Mouse (Mus musculus) heart, embryonic 16.5 days (tissue): ENCODE measurements around the gene Cst13. TPM values are rescaled to one million over a fixed set of nuclear protein-coding genes. Genes with fewer than 3 reads are reported as not detected.

Source experiments
- ATAC-seq: fragments of 200-750 bp; cut with Nextera tagmentation; replicated peaks from 2 replicates; pipeline ENCODE4 v1.8.0; 2017; ENCODE audit warnings: moderate number of reproducible peaks; ENCODE audit not compliant: insufficient read depth, low FRiP score; ENCODE audit errors: extremely low read depth
- H3K27ac ChIP-seq: fragments of 300-500 bp; sonication (generic); 2 replicates; pipeline ENCODE4 v1.5.1; 2014; ENCODE audit warnings: mild to moderate bottlenecking, low read length, control low read depth, moderate library complexity
- H3K27me3 ChIP-seq: fragments of 300-500 bp; sonication (generic); 2 replicates; pipeline ENCODE4 v1.6.1; 2014; ENCODE audit warnings: low read length, mixed read lengths; ENCODE audit not compliant: control insufficient read depth, insufficient read depth
- H3K36me3 ChIP-seq: fragments of 300-500 bp; sonication (generic); 2 replicates; pipeline ENCODE4 v1.6.1; 2014; ENCODE audit not compliant: control insufficient read depth, insufficient read depth
- H3K4me1 ChIP-seq: fragments of 300-500 bp; sonication (generic); 2 replicates; pipeline ENCODE4 v1.6.1; 2014; ENCODE audit warnings: low read length, mixed read lengths; ENCODE audit not compliant: control insufficient read depth, insufficient read depth
- H3K4me2 ChIP-seq: fragments of 300-500 bp; sonication (generic); 2 replicates; pipeline ENCODE4 v1.6.1; 2014; ENCODE audit warnings: low read depth, mild to moderate bottlenecking, control low read depth, low read length
- H3K4me3 ChIP-seq: fragments of 300-500 bp; sonication (generic); 2 replicates; pipeline ENCODE4 v1.5.1; 2014; ENCODE audit warnings: mild to moderate bottlenecking, control low read depth, low read length
- H3K9ac ChIP-seq: fragments of 300-500 bp; sonication (generic); 2 replicates; pipeline ENCODE4 v1.6.1; 2014; ENCODE audit warnings: low read length, control low read depth
- H3K9me3 ChIP-seq: fragments of 300-500 bp; sonication (generic); replicated peaks from 2 replicates; pipeline ENCODE4 v1.6.1; 2016; ENCODE audit warnings: low read length; ENCODE audit not compliant: control insufficient read depth
- WGBS: fragments of 180-500 bp; shearing (Covaris S2); extraction: QIAGEN DNeasy Blood & Tissue Kit; methylation state at CpG from one replicate; pipeline ENCODE4 v1.1.7; 2014; 5-methylcytosine and 5-hydroxymethylcytosine counted together
- polyA plus RNA-seq: library from polyadenylated mRNA; unstranded; fragments of >200 nt; fragmentation: Nextera tagmentation; extraction: Ambion mirVana; gene quantifications from 2 replicates; pipeline ENCODE4 v1.2.1, GENCODE M21; 2015

Gene Cst13
- polyA plus RNA-seq, 1 experiment from 2014 or later, result not detected

- 57% methylated on average over 1 of the region's 1 CpGs for WGBS
- H3K36me3 ChIP-seq, result peaks cover 17% of the 10 kb centered on the region
- no peak for ATAC-seq
- H3K9me3 ChIP-seq, result no peaks in the 10 kb centered on the region
- H3K4me3 ChIP-seq, result no peak overlapping the region
- H3K27me3 ChIP-seq, result no peaks in the 10 kb centered on the region
- peaks cover 29% of the 10 kb centered on the region for H3K4me1 ChIP-seq
- no peak overlapping the region for H3K27ac ChIP-seq
- H3K4me2 ChIP-seq, result no peak overlapping the region
- no peak overlapping the region for H3K9ac ChIP-seq
Measured at GRCm38 (mm10) chr2:148868959-148869358, 49.1 kb downstream of the Cst13 start.

DNA sequence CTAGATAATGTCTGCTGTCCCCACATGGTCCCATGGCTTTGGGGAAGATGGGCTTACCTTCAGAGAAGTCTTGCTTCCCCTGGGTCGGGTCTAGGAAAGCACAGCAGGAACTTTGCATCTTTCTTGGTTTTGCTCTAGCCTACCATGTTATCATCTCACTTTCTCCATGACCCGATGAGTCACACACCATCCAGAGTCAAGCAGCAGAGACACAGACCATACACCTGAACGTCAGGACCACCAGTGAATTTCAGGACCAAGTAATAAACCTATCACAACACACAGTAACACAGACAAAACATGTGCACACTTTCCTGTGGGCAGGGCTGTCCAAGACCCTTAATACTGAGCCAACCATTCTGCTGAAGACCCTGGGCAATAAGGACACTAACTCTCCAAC lies 50.6 kb downstream of the Cst13 start:
- H3K9ac ChIP-seq, result no peak overlapping the region
- H3K36me3 ChIP-seq, result peaks cover 17% of the 10 kb centered on the region
- no peaks in the 10 kb centered on the region for H3K9me3 ChIP-seq
- WGBS, result 78% methylated on average over 3 of the region's 3 CpGs
- no peak overlapping the region for H3K4me2 ChIP-seq
- no peaks in the 10 kb centered on the region for H3K27me3 ChIP-seq
- peaks cover 24% of the 10 kb centered on the region for H3K4me1 ChIP-seq
- no peak for ATAC-seq
- H3K27ac ChIP-seq, result no peak overlapping the region
- no peak overlapping the region for H3K4me3 ChIP-seq

DNA sequence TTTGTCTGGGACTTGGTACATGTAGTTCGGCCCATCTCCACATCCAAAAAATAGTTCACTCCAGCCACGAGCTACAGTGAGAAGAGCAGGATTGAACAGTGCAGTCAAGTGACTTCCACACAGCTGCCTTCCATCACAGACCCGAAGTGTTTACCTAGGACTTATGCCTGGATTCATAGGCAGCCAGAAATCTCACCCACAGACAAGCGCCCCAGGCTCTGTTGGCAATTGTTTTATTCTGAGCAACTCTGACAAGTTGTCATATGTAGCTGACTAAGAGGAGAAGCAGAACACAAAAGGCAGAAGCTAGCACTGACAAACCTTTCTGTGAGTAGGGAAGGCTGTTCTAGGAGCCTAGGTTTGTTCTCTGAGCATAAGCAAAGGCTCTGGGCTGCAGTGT lies 53.0 kb downstream of the Cst13 start:
- H3K4me1 ChIP-seq, result peaks cover 40% of the 10 kb centered on the region
- no peak for ATAC-seq
- H3K4me2 ChIP-seq, result peak overlapping the region; percentile 89
- H3K4me3 ChIP-seq, result peak overlapping the region; percentile 90
- peaks cover 17% of the 10 kb centered on the region for H3K36me3 ChIP-seq
- peak overlapping the region; percentile 95 for H3K27ac ChIP-seq
- H3K9ac ChIP-seq, result peak overlapping the region; percentile 92
- H3K9me3 ChIP-seq, result no peaks in the 10 kb centered on the region
- WGBS, result 31% methylated on average over 4 of the region's 4 CpGs
- H3K27me3 ChIP-seq, result no peaks in the 10 kb centered on the region

GRCm38 (mm10) chr2:148874224-148874616 lies 54.3 kb downstream of the Cst13 start:
- Histone ChIP-seq H3K4me2 (peak overlapping the region; percentile 89), H3K4me1 (peaks cover 49% of the 10 kb centered on the region)

DNA sequence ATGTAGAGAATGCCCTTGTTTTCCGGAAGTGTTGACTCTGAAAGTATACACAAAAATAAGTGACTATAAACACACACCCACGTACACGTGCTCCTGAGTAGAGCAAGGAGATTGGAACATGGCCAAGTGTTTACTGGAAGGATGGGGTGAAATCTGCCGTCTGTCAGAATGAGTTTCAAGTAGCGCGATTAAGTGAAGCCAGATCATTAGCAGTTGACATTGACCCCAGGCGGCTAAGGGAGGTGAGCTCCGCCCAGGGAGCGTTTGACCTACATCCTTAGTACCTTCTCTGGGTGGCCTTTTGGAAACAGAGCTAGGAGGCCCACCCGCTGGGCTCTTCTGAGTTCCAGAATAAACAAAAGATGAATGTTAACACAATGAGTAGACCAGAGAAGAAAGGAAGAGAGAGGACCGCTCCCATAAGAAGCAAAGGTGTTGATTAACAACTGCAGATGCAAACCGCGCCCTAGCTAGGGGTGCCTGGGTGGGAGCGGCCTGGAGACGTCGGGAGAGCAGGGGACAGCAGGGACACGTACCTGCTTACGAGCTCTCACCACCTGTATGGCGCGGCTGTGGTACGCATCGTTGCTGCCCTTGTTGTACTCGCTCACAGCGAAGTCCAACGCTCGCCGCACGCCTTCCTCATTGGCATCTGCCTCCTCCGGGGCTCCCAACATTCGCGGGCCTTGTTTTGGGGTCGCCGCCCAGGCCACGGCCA lies 54.9 kb downstream of the Cst13 start:
- no peaks in the 10 kb centered on the region for H3K27me3 ChIP-seq
- WGBS, result under 1% methylated on average over 34 of the region's 34 CpGs
- H3K4me1 ChIP-seq, result peaks cover 52% of the 10 kb centered on the region
- H3K36me3 ChIP-seq, result peaks cover 17% of the 10 kb centered on the region
- H3K4me2 ChIP-seq, result peak overlapping the region; percentile 89
- peak overlapping the region; percentile 90 for H3K4me3 ChIP-seq
- peak overlapping the region; percentile 92 for H3K9ac ChIP-seq
- H3K9me3 ChIP-seq, result no peaks in the 10 kb centered on the region
- H3K27ac ChIP-seq, result peak overlapping the region; percentile 95
- ATAC-seq, result peak; percentile 42

More at GRCm38 (mm10) chr2:148874224-148874616, 54.3 kb downstream of the Cst13 start:
- Histone ChIP-seq H3K9ac (peak overlapping the region; percentile 92), H3K9me3 (no peaks in the 10 kb centered on the region), H3K27ac (peak overlapping the region; percentile 95), H3K4me3 (peak overlapping the region; percentile 90), H3K27me3 (no peaks in the 10 kb centered on the region), H3K36me3 (peaks cover 17% of the 10 kb centered on the region)
- WGBS, result 21% methylated on average over 3 of the region's 3 CpGs
- ATAC-seq, result no peak

DNA sequence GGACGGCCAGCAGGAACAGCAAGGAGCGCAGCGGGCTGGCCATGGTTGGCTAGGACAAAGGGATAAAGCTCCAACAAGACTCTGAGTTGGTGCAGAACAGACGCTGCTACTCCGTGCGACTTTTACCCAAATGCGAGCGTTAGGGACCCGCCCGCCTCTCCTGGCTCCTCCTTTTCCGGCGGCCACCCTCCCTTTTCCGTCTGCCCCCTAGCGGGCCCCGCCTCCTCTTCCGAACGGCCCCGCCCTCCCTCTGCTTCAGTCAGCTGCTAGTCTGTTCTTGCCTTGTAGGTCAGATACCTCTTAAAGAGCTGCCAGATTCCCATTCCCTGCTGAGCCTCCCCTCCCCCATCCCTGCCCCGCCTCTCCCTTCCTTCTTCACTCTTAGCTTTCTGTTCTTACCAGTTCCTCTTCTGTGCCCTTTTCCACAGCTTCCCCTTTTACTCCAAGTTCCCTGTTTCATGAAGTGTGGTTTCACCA lies 55.5 kb downstream of the Cst13 start, which contains the start of gene Cst3:
TSS of gene Cst3 (minus strand) at position 358 of the 477 bp plus-strand sequence.
- peak; percentile 93 for ATAC-seq
- peak within 1 kb of the TSS; percentile 95 for H3K27ac ChIP-seq
- no peaks in the 10 kb centered on the region for H3K9me3 ChIP-seq
- WGBS, result under 1% methylated on average over 19 of the region's 19 CpGs
- H3K36me3 ChIP-seq, result peaks cover 16% of the 10 kb centered on the region
- no peaks in the 10 kb centered on the region for H3K27me3 ChIP-seq
- peak within 1 kb of the TSS; percentile 92 for H3K9ac ChIP-seq
- H3K4me2 ChIP-seq, result peak within 1 kb of the TSS; percentile 89
- H3K4me3 ChIP-seq, result peak within 1 kb of the TSS; percentile 90
- peaks cover 52% of the 10 kb centered on the region for H3K4me1 ChIP-seq

- Histone ChIP-seq H3K36me3 (peaks cover 1% of the 10 kb centered on the region; the same call in 1 of the 2 replicates), H3K4me3 (no peak overlapping the region), H3K4me2 (no peak overlapping the region), H3K9me3 (no peaks in the 10 kb centered on the region), H3K27ac (peak overlapping the region; percentile 17), H3K27me3 (no peaks in the 10 kb centered on the region), H3K4me1 (peaks cover 50% of the 10 kb centered on the region), H3K9ac (no peak overlapping the region)
- ATAC-seq, result no peak
- 18% methylated on average over 3 of the region's 3 CpGs for WGBS
Measured at GRCm38 (mm10) chr2:148877016-148877770, 57.3 kb downstream of the Cst13 start.

DNA sequence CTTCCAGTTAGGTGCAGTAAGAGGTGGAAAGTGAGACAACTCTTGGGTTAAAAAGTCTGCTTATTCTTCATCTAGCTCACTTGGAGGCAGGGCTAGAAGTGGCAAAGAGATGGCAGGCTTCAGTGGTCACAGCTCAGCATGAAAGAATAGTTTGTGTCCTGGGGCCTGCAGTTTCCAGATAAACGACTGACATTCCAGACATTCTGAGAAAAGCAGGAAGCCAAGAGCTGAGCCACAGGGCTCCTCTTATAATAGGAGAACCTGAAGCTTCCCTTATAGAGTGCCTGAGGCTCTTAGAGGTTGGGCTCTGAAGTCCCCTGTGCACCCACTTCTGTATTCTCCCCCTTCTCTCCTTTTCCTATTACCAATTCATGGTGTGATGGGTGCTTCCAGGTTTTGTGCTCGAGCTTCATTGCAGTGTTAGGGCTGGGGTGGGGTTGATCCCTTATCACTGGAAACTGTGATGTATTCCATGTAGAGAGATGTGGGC lies 58.8 kb downstream of the Cst13 start:
- no peak for ATAC-seq
- H3K27ac ChIP-seq, result peak overlapping the region; percentile 56

More for the DNA sequence above, 58.8 kb downstream of the Cst13 start:
- H3K4me1 ChIP-seq, result peaks cover 37% of the 10 kb centered on the region
- H3K9ac ChIP-seq, result no peak overlapping the region
- H3K27me3 ChIP-seq, result no peaks in the 10 kb centered on the region
- no peak overlapping the region for H3K4me2 ChIP-seq
- 2% methylated on average over 2 of the region's 2 CpGs for WGBS
- no peaks in the 10 kb centered on the region for H3K36me3 ChIP-seq
- no peaks in the 10 kb centered on the region for H3K9me3 ChIP-seq
- no peak overlapping the region for H3K4me3 ChIP-seq
